Mouse (Mus musculus): Measurements from ENCODE around the gene Prpf19. TPM values are rescaled to one million over a fixed set of nuclear protein-coding genes. Genes with fewer than 3 reads are reported as not detected.

The Prpf19 gene
- polyA plus RNA-seq (2014; fragmentation: Nextera tagmentation; extraction: Ambion mirVana): 37.6 and 48.8 TPM in 2 replicates

DNA sequence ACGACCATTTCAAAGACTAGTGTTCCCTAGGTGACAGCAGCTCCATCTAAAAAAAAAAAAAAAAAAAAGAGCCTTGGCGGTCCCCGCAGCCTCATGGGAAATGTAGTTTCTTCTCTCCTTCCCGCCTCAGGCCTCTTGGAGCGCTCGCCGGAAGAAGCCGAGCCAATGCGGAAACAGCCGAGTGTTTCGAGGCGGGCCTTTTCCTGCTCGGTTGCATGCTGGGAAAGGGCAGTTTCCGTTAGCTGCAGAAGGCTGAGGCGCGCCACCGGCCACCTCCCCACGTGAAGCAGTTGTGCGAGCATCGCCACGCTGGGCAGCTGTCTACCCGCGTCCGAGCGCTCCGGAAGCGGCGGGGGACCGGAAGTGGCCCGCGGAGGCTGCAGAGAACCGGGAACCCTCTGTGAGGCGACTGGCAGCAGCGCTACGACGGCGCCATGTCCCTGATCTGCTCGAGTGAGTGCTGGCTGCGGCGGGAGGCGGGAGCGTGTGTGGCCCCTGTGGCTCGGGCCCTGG lies at the start of gene Prpf19:
TSS of gene Prpf19 (plus strand) at position 216 of the 513 bp plus-strand sequence.
- under 1% methylated on average over 43 of the region's 43 CpGs for WGBS
- Histone ChIP-seq H3K27me3 (ENCODE audit: control insufficient read depth, insufficient read depth, low read length) (no peaks in the 10 kb centered on the region), H3K36me3 (ENCODE audit: control insufficient read depth, insufficient read depth, low read length) (peaks cover 13% of the 10 kb centered on the region; the same call in 1 of the 2 replicates), H3K27ac (ENCODE audit: low read depth, low read length) (peak within 1 kb of the TSS; percentile 85), H3K9me3 (ENCODE audit: control insufficient read depth, low read length) (no peaks in the 10 kb centered on the region), H3K4me1 (ENCODE audit: control insufficient read depth, insufficient read depth, low read length) (peaks cover 11% of the 10 kb centered on the region), H3K4me3 (ENCODE audit: low read depth, low read length) (peak within 1 kb of the TSS; percentile 93), H3K4me2 (ENCODE audit: low read depth, low read length) (peak within 1 kb of the TSS; percentile 70), H3K9ac (replicated peaks; ENCODE audit: low read depth, low read length) (peak within 1 kb of the TSS; percentile 83)
- ATAC-seq (ENCODE audit: low read depth): peak; percentile 96

DNA sequence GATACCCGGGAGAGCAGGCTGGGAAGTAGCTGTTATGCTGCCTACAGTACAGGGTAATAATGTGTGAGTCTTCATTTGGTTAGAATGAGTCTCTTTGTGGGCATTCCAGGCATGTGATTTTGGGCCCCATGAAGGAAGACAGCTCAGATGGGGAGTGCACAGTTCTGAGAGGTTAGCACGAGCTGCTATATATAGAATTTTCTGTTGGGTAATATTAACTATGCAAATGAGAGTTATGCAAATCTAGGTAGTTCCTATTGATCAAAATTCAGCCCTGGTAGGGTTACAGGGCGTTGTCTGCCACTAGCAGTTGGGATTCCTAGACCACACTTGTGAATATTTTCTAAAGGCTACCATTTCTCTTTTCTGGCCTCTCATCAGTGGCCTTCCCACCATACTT lies 49.6 kb upstream of the Prpf19 start:
- ATAC-seq (ENCODE audit: low read depth): no peak
- H3K27ac ChIP-seq (ENCODE audit: low read depth, low read length): no peak overlapping the region
- H3K9me3 ChIP-seq (ENCODE audit: control insufficient read depth, low read length): no peaks in the 10 kb centered on the region
- no peak overlapping the region for H3K4me2 ChIP-seq (ENCODE audit: low read depth, low read length)
- H3K27me3 ChIP-seq (ENCODE audit: control insufficient read depth, insufficient read depth, low read length): no peaks in the 10 kb centered on the region
- no peaks in the 10 kb centered on the region for H3K36me3 ChIP-seq (ENCODE audit: control insufficient read depth, insufficient read depth, low read length)
- no peak overlapping the region for H3K4me3 ChIP-seq (ENCODE audit: low read depth, low read length)
- H3K4me1 ChIP-seq (ENCODE audit: control insufficient read depth, insufficient read depth, low read length): no peaks in the 10 kb centered on the region
- 80% methylated on average over 3 of the region's 3 CpGs for WGBS
- no peak overlapping the region for H3K9ac ChIP-seq (replicated peaks; ENCODE audit: low read depth, low read length)

DNA sequence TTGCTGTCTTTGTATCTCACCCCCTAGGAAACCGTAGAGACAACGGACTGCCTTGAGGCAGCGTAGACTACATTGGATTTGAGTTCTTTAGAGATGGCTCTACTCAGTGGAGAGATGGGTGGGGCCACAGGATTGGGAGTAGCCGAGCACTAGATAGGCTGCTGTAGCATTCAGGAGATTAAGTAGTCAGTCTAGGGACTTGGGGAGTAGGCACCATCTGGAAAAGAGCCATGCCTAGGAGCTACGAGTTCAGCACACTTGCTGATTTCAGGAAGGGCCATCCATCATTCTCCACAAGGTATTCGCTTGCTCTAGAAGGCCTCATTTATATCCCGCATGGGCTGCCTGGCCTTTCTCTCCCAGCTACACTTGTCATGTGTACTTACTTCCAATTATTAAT lies 48.9 kb upstream of the Prpf19 start:
- Histone ChIP-seq H3K36me3 (ENCODE audit: control insufficient read depth, insufficient read depth, low read length) (no peaks in the 10 kb centered on the region), H3K4me3 (ENCODE audit: low read depth, low read length) (no peak overlapping the region), H3K9me3 (ENCODE audit: control insufficient read depth, low read length) (no peaks in the 10 kb centered on the region), H3K27ac (ENCODE audit: low read depth, low read length) (no peak overlapping the region), H3K27me3 (ENCODE audit: control insufficient read depth, insufficient read depth, low read length) (no peaks in the 10 kb centered on the region), H3K4me2 (ENCODE audit: low read depth, low read length) (no peak overlapping the region), H3K9ac (replicated peaks; ENCODE audit: low read depth, low read length) (no peak overlapping the region), H3K4me1 (ENCODE audit: control insufficient read depth, insufficient read depth, low read length) (no peaks in the 10 kb centered on the region)
- peak; percentile 26; the same call in 1 of the 2 replicates for ATAC-seq (ENCODE audit: low read depth)
- WGBS: 55% methylated on average over 7 of the region's 7 CpGs

DNA sequence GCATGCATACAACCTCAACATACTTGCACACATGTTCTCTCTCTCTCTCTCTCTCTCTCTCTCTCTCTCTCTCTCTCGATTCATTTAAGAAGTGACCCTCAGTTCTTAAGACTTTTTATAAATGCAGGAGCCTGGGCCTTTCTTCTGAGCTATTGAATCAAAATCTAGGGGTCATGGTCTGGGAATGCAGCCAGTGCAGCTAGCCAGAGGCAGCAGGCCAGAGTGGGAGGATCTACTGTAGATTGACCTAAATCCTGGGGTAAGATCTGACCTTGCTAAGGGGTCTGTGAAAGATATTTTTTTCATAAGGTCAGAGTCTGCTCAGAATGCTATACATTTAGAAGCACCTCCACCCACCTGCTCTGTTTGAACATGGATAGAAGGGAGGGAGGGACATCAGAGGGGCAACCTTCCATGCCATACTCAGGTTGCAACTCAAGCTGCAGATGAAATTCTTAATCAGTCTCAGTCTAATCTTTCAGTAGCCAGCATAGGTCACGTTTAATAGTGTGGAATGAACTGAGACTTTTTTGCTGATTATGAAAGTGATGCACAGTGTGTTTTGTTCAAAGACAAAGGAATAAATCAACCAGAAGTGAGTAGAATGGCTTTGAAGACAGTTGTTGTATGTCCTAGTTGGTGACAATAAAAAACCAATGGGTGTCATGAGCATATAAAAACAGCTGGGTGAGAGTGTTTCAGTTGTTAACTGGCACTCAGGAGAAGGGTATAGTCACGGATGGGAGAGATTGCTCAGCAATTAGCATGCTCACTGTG lies 47.5 kb upstream of the Prpf19 start:
- ATAC-seq (ENCODE audit: low read depth): no peak; the same call in 1 of the 2 replicates
- Histone ChIP-seq H3K9me3 (ENCODE audit: control insufficient read depth, low read length) (no peaks in the 10 kb centered on the region), H3K27me3 (ENCODE audit: control insufficient read depth, insufficient read depth, low read length) (no peaks in the 10 kb centered on the region), H3K27ac (ENCODE audit: low read depth, low read length) (no peak overlapping the region), H3K9ac (replicated peaks; ENCODE audit: low read depth, low read length) (no peak overlapping the region), H3K4me3 (ENCODE audit: low read depth, low read length) (no peak overlapping the region), H3K36me3 (ENCODE audit: control insufficient read depth, insufficient read depth, low read length) (no peaks in the 10 kb centered on the region), H3K4me2 (ENCODE audit: low read depth, low read length) (no peak overlapping the region), H3K4me1 (ENCODE audit: control insufficient read depth, insufficient read depth, low read length) (no peaks in the 10 kb centered on the region)
- WGBS: 24% methylated on average over 3 of the region's 3 CpGs

DNA sequence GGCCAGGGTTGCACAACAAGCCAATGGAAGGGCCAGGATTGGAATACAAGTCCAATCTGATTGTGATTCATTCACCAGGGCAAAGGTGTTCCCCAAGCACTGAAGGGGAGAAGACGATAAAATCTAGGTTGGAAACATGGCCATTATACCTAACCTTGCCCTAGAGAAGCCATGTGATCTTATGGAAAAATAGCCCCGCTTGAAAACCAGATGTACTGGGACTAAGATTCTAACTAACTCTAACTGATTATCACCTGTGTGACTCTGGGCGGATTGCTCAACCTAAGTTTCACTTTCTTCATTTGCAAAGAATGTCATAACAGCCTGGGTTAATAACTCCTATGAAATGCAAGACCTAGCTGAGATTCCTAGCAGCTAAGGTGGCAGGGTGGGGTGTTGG lies 39.6 kb upstream of the Prpf19 start:
- Histone ChIP-seq H3K9ac (replicated peaks; ENCODE audit: low read depth, low read length) (no peak overlapping the region), H3K27ac (ENCODE audit: low read depth, low read length) (no peak overlapping the region)
- no peak for ATAC-seq (ENCODE audit: low read depth)

DNA sequence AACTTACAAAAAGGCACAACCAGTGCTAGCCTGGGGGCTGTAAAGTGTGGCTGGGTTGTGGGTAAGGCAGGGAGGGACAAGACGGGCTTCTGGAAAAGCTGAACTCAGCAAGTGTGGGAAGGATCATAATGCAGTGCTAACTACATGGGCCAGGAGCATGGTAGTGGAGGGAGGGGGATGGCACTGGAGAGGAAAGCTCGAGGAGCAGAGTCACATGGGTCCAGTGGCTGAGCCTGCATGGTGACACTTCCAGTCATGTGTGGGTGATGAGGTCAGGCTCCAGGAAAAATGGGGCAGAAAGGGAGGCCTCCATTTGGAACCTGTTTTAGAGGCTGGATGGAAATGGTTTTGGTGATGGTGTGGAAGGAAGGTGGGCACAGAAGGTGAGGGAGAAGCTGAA lies 38.5 kb upstream of the Prpf19 start:
- 38% methylated on average over 2 of the region's 2 CpGs for WGBS
- no peaks in the 10 kb centered on the region for H3K27me3 ChIP-seq (ENCODE audit: control insufficient read depth, insufficient read depth, low read length)
- ATAC-seq (ENCODE audit: low read depth): peak; percentile 25; the same call in 1 of the 2 replicates
- no peak overlapping the region for H3K27ac ChIP-seq (ENCODE audit: low read depth, low read length)
- no peak overlapping the region for H3K9ac ChIP-seq (replicated peaks; ENCODE audit: low read depth, low read length)
- H3K9me3 ChIP-seq (ENCODE audit: control insufficient read depth, low read length): no peaks in the 10 kb centered on the region
- H3K36me3 ChIP-seq (ENCODE audit: control insufficient read depth, insufficient read depth, low read length): peaks cover 49% of the 10 kb centered on the region
- no peak overlapping the region for H3K4me2 ChIP-seq (ENCODE audit: low read depth, low read length)
- H3K4me3 ChIP-seq (ENCODE audit: low read depth, low read length): no peak overlapping the region
- H3K4me1 ChIP-seq (ENCODE audit: control insufficient read depth, insufficient read depth, low read length): no peaks in the 10 kb centered on the region

More for the DNA sequence above, 39.6 kb upstream of the Prpf19 start:
- H3K4me1 ChIP-seq (ENCODE audit: control insufficient read depth, insufficient read depth, low read length): no peaks in the 10 kb centered on the region
- H3K36me3 ChIP-seq (ENCODE audit: control insufficient read depth, insufficient read depth, low read length): peaks cover 38% of the 10 kb centered on the region
- H3K9me3 ChIP-seq (ENCODE audit: control insufficient read depth, low read length): no peaks in the 10 kb centered on the region
- no peaks in the 10 kb centered on the region for H3K27me3 ChIP-seq (ENCODE audit: control insufficient read depth, insufficient read depth, low read length)
- 91% methylated on average over 3 of the region's 3 CpGs for WGBS
- H3K4me2 ChIP-seq (ENCODE audit: low read depth, low read length): no peak overlapping the region
- no peak overlapping the region for H3K4me3 ChIP-seq (ENCODE audit: low read depth, low read length)

DNA sequence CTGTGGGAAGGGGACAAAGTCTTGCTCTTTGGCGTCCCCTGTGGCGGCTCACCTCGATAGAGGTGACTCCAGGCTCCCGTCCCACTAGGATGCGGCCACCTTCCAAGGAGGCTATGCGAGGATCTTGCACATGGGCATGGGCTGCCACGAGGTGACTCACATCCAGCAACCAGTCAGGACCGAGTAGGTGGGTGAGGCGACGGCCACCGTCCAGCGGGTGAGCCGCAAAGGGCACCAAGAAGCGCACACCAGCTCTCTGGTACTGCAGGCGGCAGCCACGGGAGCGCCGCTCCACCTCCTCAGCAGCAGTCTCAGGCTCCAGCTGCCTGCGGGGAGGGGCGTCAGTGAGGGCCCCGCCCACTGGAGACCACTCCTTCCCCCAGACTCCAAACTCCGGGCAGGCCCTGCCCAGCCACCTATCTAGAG lies 34.9 kb upstream of the Prpf19 start:
- Histone ChIP-seq H3K27me3 (ENCODE audit: control insufficient read depth, insufficient read depth, low read length) (no peaks in the 10 kb centered on the region), H3K4me2 (ENCODE audit: low read depth, low read length) (no peak overlapping the region), H3K4me3 (ENCODE audit: low read depth, low read length) (no peak overlapping the region), H3K27ac (ENCODE audit: low read depth, low read length) (no peak overlapping the region), H3K36me3 (ENCODE audit: control insufficient read depth, insufficient read depth, low read length) (peaks cover 83% of the 10 kb centered on the region), H3K9me3 (ENCODE audit: control insufficient read depth, low read length) (no peaks in the 10 kb centered on the region), H3K9ac (replicated peaks; ENCODE audit: low read depth, low read length) (no peak overlapping the region), H3K4me1 (ENCODE audit: control insufficient read depth, insufficient read depth, low read length) (no peaks in the 10 kb centered on the region)
- no peak for ATAC-seq (ENCODE audit: low read depth)
- WGBS: 53% methylated on average over 21 of the region's 22 CpGs

DNA sequence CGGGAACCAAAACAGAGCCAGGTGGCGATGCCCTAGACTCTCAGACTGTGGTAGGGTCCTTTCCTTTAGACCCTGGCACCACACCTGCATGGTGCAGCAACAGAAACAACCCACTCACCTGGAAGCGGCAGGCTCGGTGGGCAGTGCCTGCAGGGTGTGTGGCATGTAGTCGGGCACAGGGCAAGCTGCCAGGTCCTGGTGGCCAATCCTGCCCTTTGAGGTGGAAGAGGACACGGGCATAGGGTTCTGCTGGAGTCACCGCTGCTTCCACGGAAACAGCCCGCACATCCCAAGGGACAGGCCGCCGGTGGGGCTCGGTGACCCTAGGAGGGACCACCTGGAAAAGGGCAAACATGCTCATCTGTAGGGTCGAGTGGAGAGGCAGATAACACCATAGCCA lies 28.7 kb upstream of the Prpf19 start:
- Histone ChIP-seq H3K36me3 (ENCODE audit: control insufficient read depth, insufficient read depth, low read length) (peaks cover 51% of the 10 kb centered on the region), H3K4me2 (ENCODE audit: low read depth, low read length) (no peak overlapping the region), H3K4me1 (ENCODE audit: control insufficient read depth, insufficient read depth, low read length) (peaks cover 14% of the 10 kb centered on the region; the same call in 1 of the 2 replicates)

DNA sequence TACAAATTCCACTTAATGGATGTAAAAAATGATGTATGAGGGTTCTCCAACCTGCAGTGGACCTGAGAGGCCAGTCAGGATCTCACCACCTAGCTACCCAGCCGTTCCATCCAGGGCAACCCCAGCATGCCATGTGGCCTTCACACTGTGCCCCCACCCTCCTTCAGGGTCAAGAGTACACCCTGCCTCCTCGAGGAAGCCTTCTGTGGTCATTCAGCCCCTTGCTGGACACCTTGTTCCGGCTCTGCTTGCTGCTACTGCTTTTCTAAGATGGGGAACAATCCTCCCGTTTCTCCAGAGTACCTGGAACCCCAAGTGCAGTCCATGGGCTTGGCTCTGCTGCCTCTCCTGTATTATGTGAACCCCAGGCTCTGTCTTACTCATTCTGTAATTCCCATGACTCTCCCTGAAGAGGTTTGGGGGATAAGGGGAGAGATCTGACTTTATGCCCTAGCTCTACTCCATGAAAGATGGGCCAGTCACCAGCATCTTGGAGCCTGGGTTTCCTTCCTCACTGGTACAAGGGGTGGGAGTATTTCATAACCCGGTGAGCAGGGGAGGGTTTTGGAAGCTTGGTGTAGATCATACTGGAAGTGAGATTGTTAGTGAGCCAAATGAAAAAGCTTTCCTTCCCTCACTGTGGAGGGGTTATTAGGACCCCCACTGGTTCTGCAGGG lies 26.9 kb upstream of the Prpf19 start:
- peak overlapping the region; percentile 90 for H3K4me2 ChIP-seq (ENCODE audit: low read depth, low read length)
- H3K27ac ChIP-seq (ENCODE audit: low read depth, low read length): 0 out of 2 replicates have a peak overlapping the region, but pooled peaks have one; percentile 28
- no peaks in the 10 kb centered on the region for H3K9me3 ChIP-seq (ENCODE audit: control insufficient read depth, low read length)
- peak overlapping the region; percentile 88 for H3K4me3 ChIP-seq (ENCODE audit: low read depth, low read length)
- ATAC-seq (ENCODE audit: low read depth): no peak
- peaks cover 48% of the 10 kb centered on the region for H3K36me3 ChIP-seq (ENCODE audit: control insufficient read depth, insufficient read depth, low read length)
- H3K4me1 ChIP-seq (ENCODE audit: control insufficient read depth, insufficient read depth, low read length): peaks cover 14% of the 10 kb centered on the region; the same call in 1 of the 2 replicates
- WGBS: 37% methylated on average over 5 of the region's 5 CpGs
- peak overlapping the region; percentile 96 for H3K9ac ChIP-seq (replicated peaks; ENCODE audit: low read depth, low read length)
- no peaks in the 10 kb centered on the region for H3K27me3 ChIP-seq (ENCODE audit: control insufficient read depth, insufficient read depth, low read length)

More for the DNA sequence above, 28.7 kb upstream of the Prpf19 start:
- no peaks in the 10 kb centered on the region for H3K9me3 ChIP-seq (ENCODE audit: control insufficient read depth, low read length)
- H3K27ac ChIP-seq (ENCODE audit: low read depth, low read length): no peak overlapping the region
- WGBS: 91% methylated on average over 13 of the region's 13 CpGs
- no peak for ATAC-seq (ENCODE audit: low read depth)
- H3K27me3 ChIP-seq (ENCODE audit: control insufficient read depth, insufficient read depth, low read length): no peaks in the 10 kb centered on the region
- no peak overlapping the region for H3K4me3 ChIP-seq (ENCODE audit: low read depth, low read length)
- no peak overlapping the region for H3K9ac ChIP-seq (replicated peaks; ENCODE audit: low read depth, low read length)

Data from neural tube, embryonic 14.5 days (tissue).